Mouse (Mus musculus) MEL (cell line): ENCODE measurements around the gene Colgalt2.

Experiments used
- POLR2A ChIP-seq, 2 experiments: IDR thresholded peaks; 2 replicates each; pipeline ENCODE4 v1.6.1; 2011 to 2012; ENCODE audit warnings: low read length in 2 of 2, mild to moderate bottlenecking in 2 of 2, control low read depth in 1 of 2, improper control_type of control experiment in 1 of 2, low read depth in 1 of 2, moderate library complexity in 1 of 2; ENCODE audit not compliant: control insufficient read depth in 1 of 2, insufficient read depth in 1 of 2, poor library complexity in 1 of 2
- SMC3 ChIP-seq: IDR thresholded peaks from 2 replicates; pipeline ENCODE4 v1.6.1; 2011; ENCODE audit warnings: low read depth, low read length, improper control_type of control experiment
- TAL1 ChIP-seq: IDR thresholded peaks from 2 replicates; pipeline ENCODE4 v1.6.1; 2012; ENCODE audit warnings: mild to moderate bottlenecking, inconsistent platforms, low read length, moderate library complexity, mixed read lengths

DNA sequence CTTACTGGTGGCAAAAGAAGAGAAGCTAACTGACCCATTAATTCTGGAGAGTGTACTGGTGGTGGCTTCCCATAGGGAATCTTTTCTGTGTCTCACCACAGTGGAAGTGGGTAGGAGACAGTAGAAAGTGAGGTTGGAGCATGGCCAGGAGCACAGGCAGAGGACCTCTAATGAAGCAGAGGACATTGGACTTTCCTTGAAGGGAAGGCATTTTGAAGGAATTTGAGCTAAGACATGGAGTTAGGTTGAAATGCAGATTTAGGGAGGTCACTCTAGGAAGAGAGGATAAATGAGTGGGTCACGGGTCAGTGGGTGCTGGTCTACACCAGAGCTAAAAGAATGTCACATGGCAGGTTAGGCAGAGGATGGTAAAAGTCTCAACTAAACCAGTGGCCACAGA is 91.2 kb downstream of the Colgalt2 start:
- TF ChIP-seq POLR2A (IDR thresholded peaks at IDR 0.05; ENCODE audit: control insufficient read depth in 1 of 2, insufficient read depth in 1 of 2, low read depth in 1 of 2, low read length in 2 of 2, poor library complexity in 1 of 2) (no peak), TAL1 (no peak), SMC3 (no peak)
